Mouse (Mus musculus) kidney, postnatal 25 days (tissue): ENCODE results near the gene Krr1.
"Not testable (repeated sequence)": the region's sequence is repeated elsewhere in the genome, so short reads cannot be mapped to it uniquely, and the experiment has no call there.

Experiments
- DNase-seq, 2 experiments: peaks; one replicate each; pipeline ENCODE4 v3.0.0; 2021; ENCODE audit warnings: mixed read lengths in 2 of 2

Gene Krr1

DNA sequence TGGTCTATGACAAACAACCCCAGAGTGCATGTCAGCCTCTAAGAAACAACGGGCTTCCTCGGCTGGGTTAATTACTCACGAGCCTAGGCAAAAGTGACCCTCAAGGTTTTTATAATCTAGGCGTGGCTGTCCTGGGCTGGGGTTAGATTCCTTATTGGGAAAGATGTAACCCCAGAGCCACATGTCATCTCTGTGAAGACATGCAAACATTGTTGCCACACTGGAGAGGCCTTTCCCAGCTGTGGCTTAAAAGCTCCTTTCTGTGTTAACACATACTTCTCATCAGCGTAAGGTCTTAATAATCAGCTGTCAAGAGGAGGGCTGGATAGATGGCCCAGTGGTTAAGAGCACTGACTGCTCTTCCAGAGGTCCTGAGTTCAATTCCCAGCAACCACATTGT, 10.6 kb downstream of the Krr1 start:
- DNase-seq = no peak

DNA sequence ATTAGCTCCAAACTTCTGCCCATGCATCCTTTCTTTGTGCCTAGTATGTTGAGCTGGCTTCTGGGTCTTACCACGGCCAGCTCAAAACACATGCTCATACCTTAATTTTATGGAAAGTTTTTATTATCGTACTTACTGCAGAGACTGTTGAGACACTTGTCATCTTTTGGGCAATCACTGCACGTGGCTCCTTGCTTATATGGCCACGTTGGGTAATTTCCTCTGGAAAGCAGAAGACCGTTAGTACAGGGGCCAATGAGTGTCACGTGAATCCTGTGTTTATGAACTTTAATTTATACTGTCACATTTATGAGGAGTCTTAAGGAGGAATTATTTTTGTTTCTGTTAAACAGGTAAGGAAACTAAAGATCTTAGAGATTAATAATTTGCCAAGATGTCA, 14.0 kb downstream of the Krr1 start:
- DNase-seq = no peak

DNA sequence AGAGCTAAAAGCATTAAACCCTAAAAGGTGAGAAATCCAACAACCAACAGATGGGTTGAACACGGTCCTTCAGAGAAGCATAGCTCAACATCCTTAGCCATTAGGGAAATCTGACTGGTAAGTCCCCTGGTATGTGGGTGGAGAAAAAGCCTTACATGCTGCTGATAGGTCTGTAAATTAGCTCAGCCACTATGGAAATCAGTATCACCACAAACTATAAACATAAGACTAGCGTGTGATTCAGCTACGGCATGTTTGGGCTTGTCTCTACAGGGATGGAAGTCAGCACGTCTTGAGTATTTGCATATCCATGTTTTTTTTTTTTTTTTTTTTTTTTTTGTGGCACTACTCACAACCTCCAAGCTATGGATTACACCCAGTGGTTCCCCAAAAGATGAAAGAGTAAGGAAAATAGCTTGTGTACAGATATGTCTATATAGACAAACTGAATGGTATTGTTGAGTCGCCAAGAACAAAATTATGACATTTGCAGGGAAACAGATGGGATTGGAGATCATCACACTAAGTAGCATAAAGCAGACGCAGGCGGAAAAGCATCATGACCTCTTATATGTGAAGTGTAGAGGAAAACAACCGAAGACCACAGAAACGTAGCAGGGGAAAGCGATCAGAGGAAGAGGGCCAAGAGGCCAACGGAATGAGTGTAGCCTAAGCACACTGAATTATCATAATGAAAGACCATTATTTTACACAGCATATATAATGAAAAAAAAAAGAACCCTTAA, 23.5 kb downstream of the Krr1 start:
- DNase-seq = no peak

DNA sequence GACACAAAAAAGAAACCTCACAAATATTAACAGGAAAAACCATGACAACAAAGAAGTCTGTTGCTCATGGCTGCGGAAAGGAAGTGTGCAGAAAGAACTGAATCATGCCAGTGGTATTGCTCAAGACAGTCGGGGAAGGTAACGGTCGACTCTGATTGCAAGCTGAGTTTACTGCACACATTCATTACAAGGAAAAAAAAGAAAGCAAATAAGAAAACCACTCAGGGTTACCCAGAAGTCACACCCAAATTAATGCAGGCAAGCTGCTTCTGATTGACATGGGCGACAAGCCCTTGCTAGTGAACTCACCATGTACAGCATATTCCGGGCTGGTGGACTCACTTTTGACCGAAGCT, 24.1 kb downstream of the Krr1 start:
- no peak for DNase-seq

DNA sequence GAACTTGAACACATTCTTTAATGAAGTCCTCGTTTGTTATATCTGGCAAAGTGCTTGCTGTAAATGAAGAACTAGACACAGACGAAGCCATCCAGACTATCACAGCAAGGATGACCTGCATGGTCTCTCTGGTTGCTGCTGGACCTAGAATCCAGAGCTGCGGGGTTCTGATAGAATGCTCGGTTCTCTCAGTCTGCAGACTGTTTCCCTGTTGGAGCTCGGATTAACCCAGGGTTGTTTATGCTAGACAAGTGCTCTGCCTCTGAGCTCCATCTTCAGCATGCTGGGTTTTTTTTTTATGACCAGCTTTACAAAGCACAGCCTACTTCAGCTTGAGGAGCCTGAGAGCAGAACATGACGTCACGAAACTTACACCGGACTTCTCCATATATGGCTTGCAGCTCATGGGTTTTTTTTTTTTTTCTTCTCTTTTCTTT, 24.5 kb downstream of the Krr1 start:
- DNase-seq = no peak

DNA sequence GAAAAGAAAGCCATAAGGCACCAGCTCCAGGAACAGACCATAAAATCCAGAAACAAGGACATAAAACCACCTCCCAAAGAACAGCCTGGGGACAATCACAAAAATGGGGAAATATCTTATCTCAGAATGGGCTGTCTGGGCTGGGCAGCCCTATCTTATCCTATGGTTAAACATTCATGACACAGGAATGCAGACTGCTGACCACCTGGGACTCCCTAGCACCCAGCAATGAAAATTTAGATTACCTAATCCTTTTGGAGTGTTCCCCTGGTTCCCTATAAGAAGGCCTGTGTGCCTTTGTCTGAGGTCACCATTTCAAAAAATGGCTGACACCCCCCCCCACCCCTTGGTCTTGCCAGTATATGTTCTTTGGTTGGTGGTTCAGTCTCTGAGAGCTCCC, 25.2 kb downstream of the Krr1 start:
- DNase-seq = no peak

DNA sequence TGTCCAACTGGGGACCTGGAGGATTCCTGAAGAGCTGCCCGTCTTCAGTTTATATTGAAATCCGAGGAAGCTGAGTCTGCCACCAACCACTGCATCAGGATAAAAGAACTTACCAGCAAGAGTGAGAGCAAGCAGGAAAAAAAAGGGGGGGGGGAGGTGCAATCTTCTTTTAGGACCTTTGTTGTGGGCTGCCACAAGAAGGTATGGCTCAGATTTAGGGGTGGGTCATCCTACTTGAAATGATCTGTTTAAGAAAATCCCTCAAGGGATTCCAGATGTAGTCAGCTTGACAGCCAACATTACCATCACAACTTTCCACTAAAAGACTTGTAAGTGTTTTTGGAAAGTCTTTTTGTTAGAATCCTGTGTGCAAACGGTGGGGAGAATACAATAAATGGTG, 27.3 kb downstream of the Krr1 start:
- DNase-seq = no peak

DNA sequence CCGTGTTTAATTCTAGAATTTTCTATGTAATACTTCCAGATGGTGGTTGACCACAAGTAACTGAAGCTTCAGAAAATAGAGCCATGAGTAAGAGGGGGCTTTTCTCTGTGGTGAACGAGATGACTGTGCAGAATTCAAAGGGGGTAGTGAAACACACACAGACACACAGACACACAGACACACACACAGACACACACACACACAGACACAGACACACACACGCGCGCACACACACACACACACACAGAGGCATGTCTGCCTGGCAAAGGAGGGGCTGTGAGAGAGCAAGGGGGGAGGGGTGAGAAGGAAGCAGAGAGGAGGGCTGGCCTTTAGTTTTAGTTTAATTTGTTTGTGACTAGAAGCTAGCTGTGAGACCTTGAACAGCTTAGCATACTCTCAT, 28.1 kb downstream of the Krr1 start:
- no peak for DNase-seq

DNA sequence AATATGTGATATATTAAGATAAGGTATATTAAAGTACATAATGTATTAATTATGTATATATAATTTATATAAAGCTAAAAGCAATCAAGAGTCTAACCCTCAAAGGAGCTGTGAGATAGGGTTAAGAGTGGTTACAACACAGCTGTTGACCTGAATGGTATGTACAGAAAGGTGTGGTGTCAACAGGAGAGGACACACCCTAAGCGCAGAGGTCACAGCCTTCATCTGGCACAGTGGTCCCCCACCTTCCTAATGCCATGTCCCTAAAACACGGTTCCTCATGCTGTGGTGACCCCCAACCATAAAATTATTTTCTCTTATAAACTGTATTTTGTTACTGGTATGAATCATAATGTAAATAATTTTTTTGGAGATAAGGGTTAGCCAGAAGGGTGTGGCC, 28.9 kb downstream of the Krr1 start:
- no peak for DNase-seq

DNA sequence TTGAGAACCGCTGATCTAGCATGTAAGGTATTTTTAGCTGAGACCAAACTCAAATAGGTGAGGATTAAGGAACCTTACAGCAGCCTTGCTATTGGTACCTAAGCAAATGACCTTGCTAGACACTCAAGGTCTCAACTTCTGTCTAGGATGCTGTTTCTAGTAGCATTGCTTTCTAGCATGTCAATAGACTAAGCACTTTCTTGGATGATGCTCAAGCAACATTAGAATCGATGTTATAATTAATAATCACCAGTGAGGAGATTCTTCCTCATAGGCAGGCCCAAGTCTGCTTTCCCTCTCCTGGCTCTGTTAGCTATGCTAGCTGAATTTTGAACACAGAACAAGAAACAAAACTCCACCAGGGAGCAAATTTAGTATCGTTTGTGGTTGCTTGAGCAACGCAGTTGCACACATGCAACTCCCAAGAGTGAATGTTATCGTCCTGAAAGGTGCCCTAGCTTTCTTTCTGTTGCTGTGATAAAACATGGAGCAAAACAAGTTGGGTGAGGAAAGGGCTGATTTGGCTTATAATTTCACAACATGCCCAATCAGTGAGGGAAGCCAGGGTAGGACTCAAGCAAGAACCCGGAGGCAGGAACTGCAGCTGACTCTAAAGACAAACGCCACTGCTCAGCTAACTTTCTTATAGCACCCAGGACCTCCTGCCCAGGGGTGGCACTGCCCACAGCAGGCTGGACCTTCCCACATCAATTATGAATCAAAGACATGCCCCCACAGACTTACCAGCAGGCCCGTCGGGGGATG, 29.5 kb downstream of the Krr1 start:
- DNase-seq = no peak

DNA sequence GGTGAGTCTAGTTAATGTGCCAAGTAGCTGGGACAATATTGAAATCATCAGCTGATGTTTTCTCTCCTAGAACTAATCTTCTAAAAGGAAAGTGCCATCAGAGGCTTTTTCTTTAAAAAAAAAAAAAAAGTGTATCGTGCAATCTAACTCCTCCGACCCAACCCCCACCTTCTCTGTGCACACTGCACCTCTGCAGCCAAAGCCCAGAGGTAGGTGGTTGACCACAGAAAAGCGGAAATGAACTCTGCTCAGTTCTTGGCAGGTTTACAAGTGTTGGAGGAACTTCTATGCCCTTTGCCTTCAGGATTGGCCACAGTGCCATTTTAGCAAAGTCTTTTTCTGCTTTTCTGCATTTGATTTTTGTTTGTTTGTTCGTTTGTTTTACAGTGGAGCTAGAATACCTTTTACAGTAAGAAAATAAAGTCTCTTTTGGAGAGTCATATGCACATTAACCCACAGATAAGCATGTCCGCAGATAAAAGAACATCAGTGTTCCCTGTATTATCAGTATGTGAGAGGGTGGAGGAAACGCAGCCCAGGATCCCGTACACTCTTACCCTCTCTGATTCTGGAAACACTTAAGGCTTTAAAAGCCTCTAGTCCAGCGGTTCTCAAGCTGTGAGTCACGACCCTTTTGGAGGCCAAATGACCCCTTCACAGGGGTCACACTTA, 30.2 kb downstream of the Krr1 start, which contains the start of gene Glipr1:
Glipr1 (minus strand) TSS at position 88 of the 672 bp plus-strand sequence.
- peak; percentile 56 to 74 for DNase-seq

DNA sequence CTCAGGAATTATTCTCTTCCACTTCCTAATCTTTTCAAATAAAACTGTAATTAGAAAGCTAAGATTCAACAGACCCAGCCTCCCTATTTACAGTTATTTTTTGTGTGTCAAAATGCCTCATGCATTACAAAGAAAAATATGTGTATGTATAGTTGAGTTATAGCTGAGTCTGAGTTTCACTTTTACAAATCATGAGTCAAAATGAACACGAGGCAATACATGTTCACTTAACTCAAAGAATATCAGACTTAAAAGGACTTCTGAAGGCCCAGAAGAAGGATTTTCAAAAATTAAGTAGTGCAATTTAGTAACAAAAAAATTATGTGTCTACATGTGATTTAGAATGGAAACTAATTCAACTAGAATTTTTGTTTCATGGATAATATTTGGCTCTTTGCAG, 37.0 kb downstream of the Krr1 start:
- DNase-seq = not testable (repeated sequence)

DNA sequence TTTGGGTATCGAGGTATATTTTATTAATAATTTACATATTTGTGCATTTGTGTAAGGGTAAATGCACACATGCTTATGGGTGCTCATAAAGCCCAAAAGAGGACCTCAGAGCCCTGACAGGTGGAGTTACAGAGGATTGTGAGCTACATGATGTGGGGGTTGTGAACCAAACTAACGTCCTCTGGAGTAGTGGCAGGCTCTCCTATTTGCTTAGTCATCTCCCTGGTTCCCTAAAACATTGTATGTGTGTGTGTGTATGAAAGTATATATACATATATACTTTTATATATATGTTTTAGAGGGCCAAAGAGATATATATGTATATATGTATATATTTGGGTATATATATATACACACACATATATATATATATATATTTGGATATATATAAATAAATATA, 51.1 kb downstream of the Krr1 start:
- DNase-seq = no peak

DNA sequence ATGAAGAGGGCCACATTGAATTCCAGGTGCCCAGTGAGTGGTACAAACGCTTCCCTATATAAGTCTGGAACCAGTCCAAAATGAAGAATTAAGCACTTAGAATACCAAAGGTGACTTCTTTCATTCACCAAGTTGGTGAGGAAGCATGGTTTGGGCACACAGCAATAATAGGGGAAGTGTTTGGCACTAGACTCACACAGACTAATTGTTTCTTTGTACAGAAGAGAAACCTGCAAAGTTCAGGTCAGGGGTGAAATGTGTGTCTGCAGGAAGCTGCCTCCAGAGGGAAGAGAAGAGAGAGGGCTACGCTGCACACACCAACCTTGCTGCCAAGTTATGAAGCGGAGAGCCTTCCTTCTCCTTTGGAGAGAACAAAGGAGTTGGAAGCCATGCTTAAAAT, 56.2 kb downstream of the Krr1 start:
- DNase-seq = not testable (repeated sequence)
